Comparison of ENCODE assay signal across 8 mouse cellular contexts in genomic region chr5:104333231-104333640, GRCm38 (mm10). TPM values are rescaled to one million over a fixed set of nuclear protein-coding genes. Genes with fewer than 3 reads are reported as not detected.
DNase-seq lines count a peak whose midpoint lies in the region; ATAC-seq and TF ChIP-seq lines count a peak whose summit lies in the region.

No protein-coding gene starts in this region.

- H3K36me3 ChIP-seq in forebrain, postnatal 0 days (ENCODE audit: insufficient read depth), result no peaks in the 10 kb centered on the region
- H3K36me3 ChIP-seq in intestine, embryonic 14.5 days (ENCODE audit: control insufficient read depth, insufficient read depth, low read length), result no peaks in the 10 kb centered on the region
- H3K36me3 ChIP-seq in midbrain, embryonic 13.5 days, result no peaks in the 10 kb centered on the region

- peak; percentile 28 for DNase-seq in left cerebral cortex, adult 11 months (ENCODE audit: low spot score)
- DNase-seq in left cerebral cortex, adult 8-10 months (ENCODE audit: low spot score in 2 of 2), result no peak
- DNase-seq in brain, embryonic 14.5 days (ENCODE audit: low read depth), result peak; percentile 79
- DNase-seq in forebrain, postnatal 0 days, result peak; percentile 83
- DNase-seq in intestine, embryonic 14.5 days (ENCODE audit: low spot score), result peak; percentile 73
- DNase-seq in left cerebral cortex, postnatal 25 days (ENCODE audit: low spot score in 2 of 2), result peak; percentile 63 to 77
- peak; percentile 20 for DNase-seq in thymus, postnatal 14 days

- 33% methylated on average over 7 of the region's 7 CpGs for WGBS in forebrain, postnatal 0 days
- WGBS in intestine, embryonic 14.5 days, result 41% methylated on average over 7 of the region's 7 CpGs
- 49% methylated on average over 7 of the region's 7 CpGs for WGBS in midbrain, embryonic 13.5 days

- TF ChIP-seq POLR2A in brain, embryonic 14.5 days (IDR thresholded peaks at IDR 0.05; ENCODE audit: borderline replicate concordance, extremely low read depth, insufficient read depth, insufficient read length, poor library complexity, severe bottlenecking), result no peak

- H3K9me3 ChIP-seq in forebrain, postnatal 0 days (ENCODE audit: low read length), result no peaks in the 10 kb centered on the region
- no peaks in the 10 kb centered on the region for H3K9me3 ChIP-seq in intestine, embryonic 14.5 days (ENCODE audit: control insufficient read depth, low read length)
- no peaks in the 10 kb centered on the region for H3K9me3 ChIP-seq in midbrain, embryonic 13.5 days

- intact Hi-C loops in left cerebral cortex, postnatal 25 days (cut with DNase I), result loop anchor here (1.0 kb wide), 1 partner anchor 114 kb away; no protein-coding TSS in a partner anchor

- no peaks in the 10 kb centered on the region for H3K27me3 ChIP-seq in forebrain, postnatal 0 days (ENCODE audit: insufficient read depth, low read length)
- no peaks in the 10 kb centered on the region for H3K27me3 ChIP-seq in intestine, embryonic 14.5 days (replicated peaks; ENCODE audit: control insufficient read depth, insufficient read depth, low read length)
- no peaks in the 10 kb centered on the region for H3K27me3 ChIP-seq in midbrain, embryonic 13.5 days

- no peak overlapping the region for H3K4me2 ChIP-seq in forebrain, postnatal 0 days (ENCODE audit: low read depth)
- H3K4me2 ChIP-seq in intestine, embryonic 14.5 days (ENCODE audit: low read length), result no peak overlapping the region
- H3K4me2 ChIP-seq in midbrain, embryonic 13.5 days (replicated peaks), result no peak overlapping the region

- H3K4me1 ChIP-seq in forebrain, postnatal 0 days (ENCODE audit: insufficient read depth), result no peaks in the 10 kb centered on the region
- no peaks in the 10 kb centered on the region for H3K4me1 ChIP-seq in intestine, embryonic 14.5 days (replicated peaks; ENCODE audit: control insufficient read depth, insufficient read depth, low read length)
- no peaks in the 10 kb centered on the region for H3K4me1 ChIP-seq in midbrain, embryonic 13.5 days (replicated peaks)

- no peak overlapping the region for H3K27ac ChIP-seq in forebrain, postnatal 0 days (ENCODE audit: low read depth, low read length)
- H3K27ac ChIP-seq in intestine, embryonic 14.5 days (ENCODE audit: low read depth), result no peak overlapping the region
- no peak overlapping the region for H3K27ac ChIP-seq in midbrain, embryonic 13.5 days

- no peak overlapping the region for H3K9ac ChIP-seq in forebrain, postnatal 0 days
- no peak overlapping the region for H3K9ac ChIP-seq in intestine, embryonic 14.5 days (ENCODE audit: low read length)
- H3K9ac ChIP-seq in midbrain, embryonic 13.5 days (replicated peaks), result no peak overlapping the region

- ATAC-seq in forebrain, postnatal 0 days, result peak; percentile 84
- ATAC-seq in intestine, embryonic 14.5 days (replicated peaks; ENCODE audit: low FRiP score, low TSS enrichment, low read depth), result peak; percentile 62; the same call in 1 of the 2 replicates
- peak; percentile 72 for ATAC-seq in midbrain, embryonic 13.5 days

- peak; percentile 75; the same call in 1 of the 2 replicates for TF ChIP-seq CTCF in brain, embryonic 14.5 days (IDR thresholded peaks at IDR 0.05; ENCODE audit: borderline replicate concordance, extremely low read depth, insufficient read depth, insufficient read length)
- peak; percentile 94 for TF ChIP-seq CTCF in forebrain, postnatal 0 days (IDR thresholded peaks at IDR 0.05; ENCODE audit: low read depth)

- no peak overlapping the region for H3K4me3 ChIP-seq in forebrain, postnatal 0 days (ENCODE audit: low read depth, low read length)
- no peak overlapping the region for H3K4me3 ChIP-seq in intestine, embryonic 14.5 days (ENCODE audit: low read depth, low read length)
- no peak overlapping the region for H3K4me3 ChIP-seq in midbrain, embryonic 13.5 days (replicated peaks)

RNA-seq across cellular contexts. Expression of gene Mepe, which starts 8.1 kb away (rescaled TPM):
- not detected for total RNA-seq in left cerebral cortex, adult 8-10 months (2022)
- not detected in 2 replicates for polyA plus RNA-seq in brain, embryonic 14.5 days (2012; rRNA removed)
- 0.14 TPM in 1 of 2 replicates, not detected in the other for total RNA-seq in forebrain, postnatal 0 days (2014; rRNA removed)
- not detected in 2 replicates for polyA plus RNA-seq in forebrain, postnatal 0 days (2015; fragmentation: Nextera tagmentation; extraction: Ambion mirVana)
- polyA plus RNA-seq in intestine, embryonic 14.5 days (2014; fragmentation: Nextera tagmentation; extraction: Ambion mirVana), result not detected in 2 replicates
- total RNA-seq in left cerebral cortex, postnatal 25 days (2021), result not detected
- not detected in 2 replicates for polyA plus RNA-seq in midbrain, embryonic 13.5 days (2015; fragmentation: Nextera tagmentation; extraction: Ambion mirVana)

RNA-seq across cellular contexts. Expression of gene Ibsp, which starts 34.3 kb away (rescaled TPM):
- total RNA-seq in left cerebral cortex, adult 8-10 months (2022), result under 1 TPM in 2 of 4 experiments, not detected in 2; 0.16 to 0.23 TPM
- polyA plus RNA-seq in brain, embryonic 14.5 days (2012; rRNA removed), result 0.20 and 26.6 TPM in 2 replicates
- total RNA-seq in forebrain, postnatal 0 days (2014; rRNA removed), result 2.6 and 20.2 TPM in 2 replicates
- polyA plus RNA-seq in forebrain, postnatal 0 days (2015; fragmentation: Nextera tagmentation; extraction: Ambion mirVana), result 0.33 and 0.50 TPM in 2 replicates
- 0.08 and 0.16 TPM in 2 replicates for polyA plus RNA-seq in intestine, embryonic 14.5 days (2014; fragmentation: Nextera tagmentation; extraction: Ambion mirVana)
- under 1 TPM; 0.16 to 0.21 TPM for total RNA-seq in left cerebral cortex, postnatal 25 days (2021)
- polyA plus RNA-seq in midbrain, embryonic 13.5 days (2015; fragmentation: Nextera tagmentation; extraction: Ambion mirVana), result 0.12 TPM in 1 of 2 replicates, not detected in the other

Comparison
In these comparisons a context has a peak if more than half of its experiments do, and no peak if none do; other contexts are left out.
1. DNase-seq: peak in left cerebral cortex, adult 11 months (single experiment), brain, embryonic 14.5 days (single experiment), forebrain, postnatal 0 days (single experiment), intestine, embryonic 14.5 days (single experiment), left cerebral cortex, postnatal 25 days (2 of 2) and thymus, postnatal 14 days (single experiment); none in left cerebral cortex, adult 8-10 months (0 of 2).
2. Peak in every context shown above with its lines, with median percentiles within 50 percentile points of each other: ATAC-seq.